Mouse (Mus musculus): Measurements from ENCODE around the gene Fbxo7. TPM values are rescaled to one million over a fixed set of nuclear protein-coding genes. Genes with fewer than 3 reads are reported as not detected.

Gene Fbxo7
- total RNA-seq, 1 experiment from 2014 or later: 22.0 TPM

DNA sequence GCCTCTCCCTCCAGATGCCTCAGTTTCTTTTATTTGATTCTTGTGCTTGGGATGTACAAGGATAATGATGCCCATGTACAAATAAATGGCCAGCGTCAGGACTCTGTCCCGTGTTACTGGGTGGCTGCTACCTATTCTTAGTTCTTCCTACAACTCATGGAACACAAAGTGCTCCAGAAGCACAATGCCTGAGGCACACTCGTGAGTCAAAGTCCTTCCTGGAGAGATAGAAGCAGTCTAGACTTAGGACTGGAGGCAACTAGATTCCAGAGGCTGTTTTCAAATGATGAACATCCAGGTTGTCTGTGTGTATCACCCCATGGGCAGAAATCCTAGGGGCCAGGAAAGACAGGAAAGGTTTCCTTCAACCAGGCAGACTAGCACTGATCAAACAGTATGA lies 49.0 kb downstream of the Fbxo7 start:
- no peak for ATAC-seq (ENCODE audit: extremely low read depth, insufficient number of reproducible peaks, low FRiP score, poor library complexity, severe bottlenecking)

DNA sequence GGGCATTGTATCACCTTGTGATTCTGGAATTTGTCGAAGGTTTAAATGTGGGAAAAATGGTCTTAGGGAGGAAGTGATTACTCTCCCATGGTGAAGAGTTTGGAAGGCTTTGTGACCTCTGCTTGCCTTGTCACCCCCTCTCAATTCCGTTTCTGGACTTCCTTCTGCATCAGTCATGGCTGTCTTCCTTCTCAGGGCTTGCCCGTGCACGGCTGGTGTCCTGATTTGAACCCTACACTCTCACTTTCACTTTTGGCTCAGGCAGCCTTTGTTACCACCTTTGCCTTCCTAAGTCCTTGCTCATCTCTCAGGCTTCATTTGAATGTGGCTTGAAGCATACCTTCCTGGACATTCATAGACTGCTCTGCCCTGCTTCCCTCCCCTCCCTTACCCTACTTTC lies 52.4 kb downstream of the Fbxo7 start:
- ATAC-seq (ENCODE audit: extremely low read depth, insufficient number of reproducible peaks, low FRiP score, poor library complexity, severe bottlenecking): no peak

DNA sequence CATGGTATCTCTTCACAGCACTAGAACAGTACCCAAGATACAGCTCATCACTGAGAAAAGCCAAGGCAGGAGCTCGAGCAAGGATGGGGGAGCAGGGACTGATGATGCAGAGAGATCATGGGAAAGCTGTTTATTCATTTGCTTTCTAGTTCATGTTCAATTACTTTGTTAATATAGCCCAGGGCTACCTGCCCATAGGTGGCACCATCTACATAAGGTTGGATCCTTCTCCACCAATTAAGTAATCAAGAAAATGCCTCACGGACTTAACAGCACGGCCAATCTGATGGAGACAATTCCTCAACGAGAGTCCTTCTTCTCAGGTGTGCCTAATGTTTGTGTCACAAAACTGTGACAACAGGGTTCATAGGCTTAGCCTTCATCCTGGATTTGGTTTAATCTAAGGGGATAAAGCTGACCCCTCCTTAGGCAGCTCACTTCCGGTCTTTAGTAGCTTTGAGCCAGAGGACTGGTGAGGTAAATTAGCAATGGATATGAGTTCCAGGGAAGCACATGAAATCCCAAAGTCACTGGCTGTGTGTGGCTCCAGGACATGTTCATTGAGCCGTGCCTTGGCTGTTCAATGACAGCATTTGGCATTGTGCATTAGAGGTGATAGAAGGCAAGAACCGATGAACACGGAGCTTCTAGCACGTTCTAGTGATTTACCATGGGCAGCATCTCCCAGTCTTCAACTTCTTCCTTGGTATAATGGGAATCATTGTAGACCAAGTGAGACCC lies 53.4 kb downstream of the Fbxo7 start:
- ATAC-seq (ENCODE audit: extremely low read depth, insufficient number of reproducible peaks, low FRiP score, poor library complexity, severe bottlenecking): no peak

DNA sequence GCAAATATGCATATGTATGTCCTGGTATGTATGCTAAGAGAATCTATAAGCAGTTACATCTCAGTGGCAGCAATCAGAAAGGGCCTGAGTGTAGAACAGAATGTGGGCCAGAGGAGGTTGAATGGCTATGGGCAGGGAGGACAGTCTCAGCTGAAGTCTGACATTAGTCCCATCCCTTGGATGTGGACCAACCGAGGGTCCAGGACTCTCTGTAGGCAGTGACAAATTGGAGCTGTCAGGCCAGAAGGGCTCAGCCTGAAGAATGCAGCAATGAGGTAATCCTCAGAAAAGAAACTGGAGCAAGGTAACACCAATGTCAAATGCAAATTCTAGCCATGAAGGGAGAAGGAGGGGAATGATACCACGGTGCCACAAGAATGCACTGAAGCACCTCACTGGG lies 55.5 kb downstream of the Fbxo7 start:
- ATAC-seq (ENCODE audit: extremely low read depth, insufficient number of reproducible peaks, low FRiP score, poor library complexity, severe bottlenecking): no peak

DNA sequence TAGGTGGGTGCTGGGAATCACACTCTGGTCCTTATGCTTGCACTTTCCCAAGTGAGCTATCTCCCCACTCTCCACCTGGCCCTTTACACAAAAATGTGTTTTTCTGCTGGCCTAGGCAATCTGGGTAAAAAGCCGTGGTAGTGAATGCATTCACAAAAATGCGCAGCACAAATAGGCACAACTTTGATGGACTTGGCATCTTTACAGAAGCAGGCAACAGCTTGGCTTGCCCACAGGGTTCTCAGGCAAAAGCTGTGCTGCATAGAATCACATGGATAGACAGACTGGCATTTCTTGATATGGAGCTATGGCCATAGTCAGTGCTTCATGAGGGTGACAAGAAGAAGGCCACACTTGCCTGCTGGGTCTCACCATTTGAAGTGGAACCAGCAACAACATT lies 57.0 kb downstream of the Fbxo7 start:
- ATAC-seq (ENCODE audit: extremely low read depth, insufficient number of reproducible peaks, low FRiP score, poor library complexity, severe bottlenecking): no peak

DNA sequence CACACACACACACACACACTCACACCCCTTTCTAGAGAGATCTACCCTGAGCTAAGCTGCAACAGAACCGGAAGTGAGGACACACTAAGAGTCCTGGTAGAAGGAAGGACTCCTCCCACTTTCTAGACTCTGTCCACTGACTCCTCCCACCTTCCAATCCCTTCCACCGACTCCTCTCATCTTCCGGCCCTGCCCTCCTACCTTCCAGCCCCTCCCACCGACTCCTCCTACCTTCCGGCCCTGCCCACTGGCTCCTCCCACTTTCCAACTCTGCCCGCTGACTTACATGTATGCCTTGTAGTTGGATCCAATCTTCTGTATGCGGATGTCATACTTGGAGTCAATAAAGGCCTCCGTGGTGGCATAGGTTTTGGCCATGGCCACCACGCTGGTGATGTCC lies 58.1 kb downstream of the Fbxo7 start:
- ATAC-seq (ENCODE audit: extremely low read depth, insufficient number of reproducible peaks, low FRiP score, poor library complexity, severe bottlenecking): no peak

DNA sequence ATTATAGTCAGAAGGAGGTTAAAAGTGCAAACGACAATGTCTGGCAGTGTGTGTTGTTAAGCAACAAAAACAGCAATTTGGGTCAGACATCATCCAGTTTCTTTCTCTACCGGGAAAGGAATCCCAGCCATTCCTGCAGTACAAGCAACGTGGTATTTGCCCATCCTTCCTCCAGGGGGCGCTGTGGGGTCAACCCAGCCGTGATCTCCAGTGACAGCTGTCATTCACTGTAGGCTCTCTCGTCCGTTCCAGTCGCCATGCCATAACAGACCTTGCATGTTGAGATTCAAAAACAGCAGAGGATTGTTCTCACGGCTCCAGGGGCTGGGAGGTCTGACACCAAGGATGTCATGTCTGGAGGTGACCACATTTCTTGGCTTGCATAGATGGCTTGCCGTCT lies 70.1 kb downstream of the Fbxo7 start:
- ATAC-seq (ENCODE audit: extremely low read depth, insufficient number of reproducible peaks, low FRiP score, poor library complexity, severe bottlenecking): no peak

DNA sequence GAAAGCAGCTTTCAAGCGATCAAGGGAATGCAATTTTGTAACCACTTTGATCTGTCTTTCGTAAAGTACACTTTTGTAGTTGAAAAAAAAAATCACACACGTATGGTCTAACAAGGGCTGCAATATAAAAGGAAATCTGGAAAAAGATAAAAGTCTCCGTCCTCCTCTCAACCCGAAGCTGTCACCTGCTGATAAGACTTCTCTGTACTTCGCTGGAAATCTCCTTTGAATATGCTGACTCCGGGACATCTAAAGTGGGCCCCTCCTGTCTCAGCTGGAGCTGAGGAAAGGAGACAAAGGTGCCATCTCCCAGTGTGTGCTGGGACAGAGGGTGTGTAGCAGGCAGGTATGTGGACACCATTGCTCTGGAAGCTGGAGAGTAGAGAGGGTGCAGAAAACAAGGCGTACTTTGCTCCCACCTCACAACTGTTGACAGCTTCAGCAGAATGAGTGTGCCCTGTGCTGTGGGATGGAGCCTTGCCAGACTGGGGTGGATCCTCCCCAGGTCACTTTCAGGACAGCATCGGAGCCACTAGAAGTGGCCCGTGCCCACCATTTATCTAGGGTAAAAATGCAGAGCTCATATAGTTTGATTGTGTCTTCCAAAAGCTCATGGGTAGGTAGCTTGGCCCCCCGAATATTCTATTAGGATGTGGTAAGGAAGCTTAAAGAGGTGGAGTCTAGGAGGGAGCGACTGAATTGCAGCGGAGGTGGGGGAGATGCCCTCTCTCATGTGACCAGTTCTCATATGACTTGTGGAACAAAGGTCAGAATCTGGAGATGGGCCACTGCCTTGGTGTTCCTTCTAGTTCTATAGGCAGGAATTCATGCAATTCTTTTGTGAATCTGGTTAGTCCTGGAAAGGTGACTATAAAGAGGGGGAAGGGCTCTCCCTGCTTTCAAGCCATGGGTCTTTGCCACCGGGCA lies 71.6 kb downstream of the Fbxo7 start:
- ATAC-seq (ENCODE audit: extremely low read depth, insufficient number of reproducible peaks, low FRiP score, poor library complexity, severe bottlenecking): no peak

DNA sequence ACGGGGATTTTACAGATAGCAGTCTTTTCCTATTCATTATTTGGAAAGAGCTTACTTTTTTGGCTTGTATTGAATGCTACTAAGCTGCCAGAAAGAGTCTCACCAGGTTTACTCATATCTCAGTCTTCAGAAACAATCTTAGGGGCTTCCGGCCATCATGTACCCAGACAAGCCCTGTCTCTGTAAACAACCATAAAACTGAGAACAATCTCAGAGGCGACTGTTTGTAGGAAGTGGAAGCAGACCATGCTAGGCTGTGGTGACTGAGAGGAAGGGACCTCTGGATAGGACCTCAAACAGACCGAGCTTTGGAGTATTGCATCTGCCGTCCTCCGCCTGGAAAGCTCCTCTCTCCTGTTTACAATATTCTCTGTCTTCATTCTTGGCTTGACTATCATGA lies 76.6 kb downstream of the Fbxo7 start:
- no peak for ATAC-seq (ENCODE audit: extremely low read depth, insufficient number of reproducible peaks, low FRiP score, poor library complexity, severe bottlenecking)

DNA sequence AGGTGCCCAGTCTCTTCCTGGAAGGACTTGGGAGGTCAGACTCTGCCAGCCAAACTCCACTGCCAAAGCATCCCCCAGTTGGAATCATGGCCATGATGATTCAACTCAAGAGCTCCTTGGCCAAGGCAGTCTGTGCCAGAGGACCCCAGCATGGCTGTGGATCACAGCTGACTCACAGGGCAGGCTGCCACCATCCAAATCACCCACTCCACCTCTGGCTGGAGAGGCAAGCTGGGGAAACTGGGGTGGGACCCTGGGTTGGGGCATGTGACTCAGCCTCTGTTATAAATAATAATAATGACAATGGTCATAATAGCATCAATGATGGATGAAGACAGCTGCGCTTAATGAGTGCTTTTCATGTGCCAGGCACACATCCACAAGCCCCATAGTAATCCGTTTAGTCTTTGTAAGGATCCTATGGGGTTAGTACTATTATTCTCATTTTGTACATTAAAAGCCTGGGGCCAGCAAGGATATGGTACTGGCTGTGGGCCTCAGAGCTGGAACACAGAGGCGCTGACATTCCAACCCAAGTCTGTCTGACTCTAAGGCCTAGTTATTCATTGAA lies 78.6 kb downstream of the Fbxo7 start:
- no peak for ATAC-seq (ENCODE audit: extremely low read depth, insufficient number of reproducible peaks, low FRiP score, poor library complexity, severe bottlenecking)

Other genes starting within 250 kb of the Fbxo7 start
- gene Pwp1, start 192.5 kb upstream of the Fbxo7 start, total RNA-seq (2017): 21.2 and 25.3 TPM in 2 replicates
- gene Prdm4, start 104.8 kb upstream of the Fbxo7 start, total RNA-seq (2017): 36.5 and 50.2 TPM in 2 replicates
- 1.4 TPM in 1 of 2 replicates, not detected in the other for gene Ascl4, start 94.3 kb upstream of the Fbxo7 start, total RNA-seq (2017)
- gene Rtcb, start 64.1 kb upstream of the Fbxo7 start, total RNA-seq (2017): 107 and 115 TPM in 2 replicates
- not detected in 2 replicates for gene Bpifc, start 10.1 kb upstream of the Fbxo7 start, total RNA-seq (2017)

Measured in neutrophil, adult 5-6 weeks (primary cell).